Mouse (Mus musculus) CH12F3 (cell line): ENCODE measurements around the gene Pcdh8.

Source experiments
- in situ Hi-C: fragments of 300-500 bp; cut with MboI; formaldehyde crosslinking; loops from 2 replicates; pipeline ENCODE4 v1.14.3; 2020; ENCODE audit warnings: low sequenced_read_pairs

The Pcdh8 gene

GRCm38 (mm10) chr14:79754601-79755222 is 16.4 kb downstream of the Pcdh8 start:
- in situ Hi-C loops, result no loop called here

DNA sequence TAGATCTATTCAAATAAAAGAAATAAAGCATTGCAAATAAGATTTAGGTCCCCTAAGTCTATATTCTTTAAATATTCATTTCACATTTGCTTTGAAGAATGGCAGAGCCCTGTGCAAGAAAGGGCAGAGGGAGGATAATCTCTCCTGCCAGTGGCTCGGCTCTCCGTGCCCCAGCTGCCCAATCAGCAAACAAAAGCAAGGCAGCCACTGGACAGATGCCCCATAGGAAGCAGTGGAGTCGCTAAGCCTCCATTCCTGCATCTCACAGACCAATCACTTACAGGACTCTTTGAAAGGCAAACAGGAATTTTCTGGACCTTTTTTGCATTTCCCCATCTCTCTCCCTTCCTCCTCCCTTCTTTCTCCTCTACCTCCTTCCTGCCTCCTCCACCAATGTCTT is 17.0 kb downstream of the Pcdh8 start:
- in situ Hi-C loops, result no loop called here

- in situ Hi-C loops, result no loop called here
These were observed 17.4 kb downstream of the Pcdh8 start for GRCm38 (mm10) chr14:79753733-79754132.

DNA sequence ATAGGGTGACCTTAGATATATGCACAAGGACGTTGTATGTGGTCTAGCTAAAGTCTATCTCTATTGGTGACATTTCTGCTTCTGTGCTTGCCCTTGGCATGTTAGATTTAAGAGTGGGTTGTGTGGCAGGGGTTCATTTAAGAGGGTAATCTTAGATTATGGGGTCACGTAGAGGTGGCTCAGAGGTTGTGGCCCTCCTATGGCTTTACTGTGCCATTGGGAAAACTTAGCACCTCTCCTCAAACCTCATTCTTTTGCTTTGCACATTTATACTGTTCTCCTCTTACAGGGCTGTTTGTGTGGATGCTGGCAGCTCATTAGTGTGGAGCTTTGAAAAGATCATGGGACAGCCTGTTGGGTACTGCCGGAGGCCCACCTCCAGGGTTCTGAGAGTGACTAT is 30.6 kb downstream of the Pcdh8 start:
- in situ Hi-C loops, result no loop called here

GRCm38 (mm10) chr14:79738441-79738840 is 32.7 kb downstream of the Pcdh8 start:
- in situ Hi-C loops, result no loop called here

GRCm38 (mm10) chr14:79737642-79738379 is 33.3 kb downstream of the Pcdh8 start:
- in situ Hi-C loops, result no loop called here

DNA sequence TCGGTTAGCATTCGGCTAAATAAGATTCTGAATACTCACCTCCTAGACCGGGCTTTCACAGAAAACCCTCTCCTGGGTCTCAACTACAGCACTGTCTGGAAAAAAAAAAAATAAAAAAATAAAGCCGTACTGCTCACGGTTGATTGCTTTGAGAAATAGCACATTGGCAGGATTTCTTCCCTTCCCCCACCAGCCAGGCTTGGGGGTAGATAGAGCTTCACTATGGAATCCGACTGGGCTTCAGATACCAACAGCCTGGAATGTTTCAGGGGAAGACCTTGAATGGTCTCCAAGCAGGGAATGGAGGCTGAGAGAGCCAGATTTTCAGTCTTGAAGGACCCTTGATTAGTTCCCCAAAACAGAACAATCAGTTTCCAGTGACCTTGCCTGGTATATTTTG is 34.3 kb downstream of the Pcdh8 start:
- in situ Hi-C loops, result no loop called here

DNA sequence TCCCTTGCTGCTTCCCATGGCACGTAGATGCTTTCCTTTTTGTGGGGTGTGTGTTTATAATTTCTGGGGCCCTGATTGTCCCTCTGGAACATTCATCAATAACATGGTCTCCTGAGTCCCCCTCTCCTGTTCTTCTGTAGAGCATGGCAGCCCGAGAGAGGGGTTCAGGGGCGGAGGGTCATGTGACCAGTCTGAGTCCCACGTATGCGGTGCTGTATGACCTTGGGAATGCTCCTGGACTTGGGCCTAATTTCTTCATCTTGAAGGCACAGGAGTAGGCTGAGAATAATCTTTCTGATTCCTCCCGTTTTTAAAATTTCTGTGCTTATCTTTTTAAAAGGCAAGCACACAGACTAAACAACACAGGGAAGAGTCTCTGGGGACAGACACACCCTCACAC is 37.6 kb downstream of the Pcdh8 start:
- in situ Hi-C loops, result no loop called here

GRCm38 (mm10) chr14:79728811-79729210 is 42.3 kb downstream of the Pcdh8 start:
- in situ Hi-C loops, result no loop called here

DNA sequence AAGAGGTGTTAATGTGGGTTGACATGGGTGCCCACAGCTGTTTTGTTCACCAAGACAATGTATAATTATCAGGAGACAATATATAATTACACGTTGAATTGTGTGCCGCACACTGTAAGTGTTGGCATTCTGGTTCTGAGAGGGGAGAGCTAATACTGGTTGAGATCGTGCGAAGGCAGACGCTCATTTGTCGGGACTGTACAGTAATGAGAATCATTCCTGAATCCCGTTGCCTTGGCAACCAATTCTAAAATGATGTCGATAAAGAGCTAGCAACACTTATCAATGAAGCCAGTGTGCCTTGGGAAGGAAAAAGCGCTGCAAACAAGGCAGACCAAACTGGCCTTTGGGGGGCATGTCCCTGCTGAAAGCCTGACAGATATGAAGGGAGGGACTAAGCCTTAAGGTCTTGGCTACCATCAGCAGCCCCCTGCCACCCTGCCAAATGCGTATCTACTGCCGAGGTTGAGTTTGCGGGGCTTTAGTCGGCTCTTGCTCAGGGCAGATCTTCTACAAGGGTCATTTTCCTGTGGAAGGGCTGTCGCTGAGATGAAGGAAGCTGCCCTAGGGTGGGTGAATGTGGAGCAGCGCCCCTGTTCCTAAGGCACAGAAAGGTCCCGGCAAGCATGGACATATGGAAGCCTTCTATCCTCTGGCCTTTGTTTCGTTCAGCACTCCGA is 47.0 kb downstream of the Pcdh8 start:
- in situ Hi-C loops, result no loop called here

GRCm38 (mm10) chr14:79722228-79722627 is 48.9 kb downstream of the Pcdh8 start:
- in situ Hi-C loops, result no loop called here
